Mouse (Mus musculus): Measurements from ENCODE around the gene Serpina3f.
"Not testable (repeated sequence)": the region's sequence is repeated elsewhere in the genome, so short reads cannot be mapped to it uniquely, and the experiment has no call there.

The Serpina3f gene

DNA sequence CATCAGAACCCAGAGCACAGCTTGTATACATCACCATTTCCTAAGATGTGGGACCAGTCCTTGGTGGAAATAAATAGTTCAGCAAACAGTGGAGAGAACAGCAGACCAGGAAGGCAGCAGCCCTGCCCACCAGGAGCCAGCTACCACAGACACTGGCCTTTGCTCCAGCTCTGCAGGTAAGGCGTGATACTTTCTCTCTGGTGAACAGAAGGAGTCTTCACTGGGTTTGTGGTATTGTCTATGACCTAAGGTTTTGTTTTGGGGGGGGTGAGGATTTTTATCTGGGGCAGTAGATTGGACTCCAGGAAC, at the start of gene Serpina3f:
Gene Serpina3f, plus strand, starts transcription at position 100 of the 309 bp plus-strand sequence.
- DNase-seq (ENCODE audit: low spot score in 2 of 2) = no peak

DNA sequence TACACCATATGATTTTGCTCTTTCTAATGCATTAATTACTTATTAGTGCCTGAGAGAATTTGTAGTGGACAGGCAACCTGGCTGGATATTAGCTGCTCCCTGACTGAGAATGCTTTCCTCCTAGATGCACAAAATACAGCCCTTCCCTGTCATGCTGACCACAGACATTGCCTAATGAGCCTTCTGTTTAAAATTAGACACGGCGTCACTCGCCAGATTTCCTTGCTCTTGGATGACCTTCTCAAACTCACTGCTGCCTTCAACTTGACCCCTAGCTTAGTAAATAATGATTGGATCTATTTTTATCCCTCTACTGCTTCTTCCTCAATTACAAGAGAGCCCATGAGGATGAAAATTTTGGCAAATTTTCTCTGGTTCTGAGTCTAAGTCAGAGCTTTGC, 39.6 kb upstream of the Serpina3f start:
- DNase-seq (ENCODE audit: low spot score in 2 of 2) = no peak

DNA sequence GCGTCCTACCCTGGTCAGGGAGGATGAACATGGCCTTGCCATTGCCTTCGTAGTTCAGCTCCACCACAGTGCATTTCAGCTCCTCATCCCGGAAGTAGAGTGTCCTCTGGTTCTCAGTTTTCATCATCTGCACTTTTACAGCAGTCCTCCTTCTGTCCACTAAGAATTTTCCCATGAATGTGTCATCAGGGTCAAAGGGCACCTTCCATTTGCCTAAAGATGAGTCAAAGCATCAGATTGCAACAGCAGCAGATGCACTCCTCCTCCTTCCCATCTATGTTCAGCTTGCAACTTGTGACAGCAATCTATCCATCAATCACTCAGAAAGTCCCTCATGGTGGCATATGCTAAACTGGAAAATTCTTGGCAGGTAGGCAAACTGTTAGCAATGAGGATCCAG, 38.7 kb upstream of the Serpina3f start:
- DNase-seq (ENCODE audit: low spot score in 2 of 2) = no peak

DNA sequence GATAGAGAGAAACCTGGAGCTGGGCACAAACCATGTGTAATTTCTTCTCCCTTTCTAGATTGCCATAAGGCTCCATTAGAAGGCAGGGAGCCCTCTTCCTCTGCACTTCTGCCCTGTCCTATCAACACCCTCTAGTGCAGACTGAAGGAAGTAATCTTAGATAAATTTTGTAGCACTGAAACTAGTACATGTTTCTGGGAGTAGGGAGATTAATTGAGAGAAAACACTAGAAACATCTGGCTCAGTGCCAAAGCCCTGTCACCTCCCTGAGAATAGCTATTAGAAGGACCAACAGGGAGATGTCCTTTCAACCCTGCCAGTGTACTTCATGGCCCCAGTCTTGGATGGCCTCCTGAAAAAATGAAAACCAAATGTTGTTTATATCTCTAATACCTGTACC, 35.8 kb upstream of the Serpina3f start:
- no peak for DNase-seq (ENCODE audit: low spot score in 2 of 2)

DNA sequence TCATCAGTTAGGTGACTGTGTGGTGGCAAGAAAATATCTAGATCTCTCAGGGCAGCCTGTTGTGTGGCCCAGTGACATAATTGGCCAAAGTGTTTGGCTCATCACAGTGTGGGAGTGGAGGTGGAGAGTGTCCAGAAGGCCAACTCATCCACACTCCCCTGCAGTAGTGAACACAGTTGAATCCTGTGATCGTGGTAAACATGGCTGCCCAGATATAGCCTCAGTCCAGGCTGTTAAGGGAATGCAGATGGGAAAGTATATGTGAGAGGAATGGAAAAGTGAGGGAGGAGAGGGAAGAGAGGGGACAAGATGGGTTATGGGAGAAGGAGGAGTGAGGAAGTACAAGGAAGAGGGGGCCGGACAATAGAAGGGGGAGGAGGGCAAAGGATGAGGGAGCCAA, 35.4 kb upstream of the Serpina3f start:
- DNase-seq (ENCODE audit: low spot score in 2 of 2) = no peak

DNA sequence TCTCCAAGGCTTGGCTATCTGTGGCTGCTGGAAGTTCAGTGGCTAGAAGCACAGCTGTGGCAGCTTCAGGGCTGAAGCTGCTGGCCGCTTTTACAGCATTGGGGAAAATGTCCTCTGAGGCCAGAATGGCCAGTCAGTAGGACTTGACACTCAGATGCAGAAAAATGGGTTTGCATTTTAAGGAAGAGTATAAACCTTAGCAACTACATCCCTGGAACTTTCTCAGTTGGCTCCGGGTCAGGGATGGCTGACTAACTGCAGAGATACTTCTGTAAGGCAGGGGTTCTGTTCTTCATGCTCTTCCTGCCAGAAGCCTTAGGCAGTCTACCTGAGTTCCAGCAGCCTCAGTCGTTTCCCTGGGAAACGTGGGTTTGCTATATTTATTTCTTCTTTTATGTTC, 29.3 kb upstream of the Serpina3f start:
- no peak for DNase-seq (ENCODE audit: low spot score in 2 of 2)

DNA sequence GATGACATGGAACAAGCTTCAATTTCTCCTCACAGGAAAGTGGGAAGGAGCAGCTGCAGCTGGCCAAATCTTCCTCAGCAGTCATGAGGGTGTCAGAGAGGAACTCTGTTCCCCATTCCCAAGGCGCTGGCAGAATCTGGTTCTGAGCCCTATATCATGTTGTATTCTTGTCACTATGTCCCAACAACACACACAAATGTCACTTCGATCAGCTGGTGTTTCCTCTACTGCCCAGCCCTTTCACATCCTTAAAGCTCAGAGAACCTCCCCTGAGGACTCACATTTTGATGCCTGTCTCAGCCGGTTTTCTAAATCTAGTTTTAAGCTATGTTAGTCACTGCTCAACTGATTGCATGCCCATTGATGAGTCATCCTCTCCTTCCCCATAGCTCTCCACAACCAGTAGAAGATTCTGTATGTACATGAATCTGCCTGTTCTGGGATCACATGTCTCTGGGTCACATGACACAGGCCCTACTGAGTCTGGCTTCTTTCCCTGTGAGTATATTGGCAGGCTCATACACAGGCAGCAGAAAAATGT, 28.2 kb upstream of the Serpina3f start:
- no peak for DNase-seq (ENCODE audit: low spot score in 2 of 2)

DNA sequence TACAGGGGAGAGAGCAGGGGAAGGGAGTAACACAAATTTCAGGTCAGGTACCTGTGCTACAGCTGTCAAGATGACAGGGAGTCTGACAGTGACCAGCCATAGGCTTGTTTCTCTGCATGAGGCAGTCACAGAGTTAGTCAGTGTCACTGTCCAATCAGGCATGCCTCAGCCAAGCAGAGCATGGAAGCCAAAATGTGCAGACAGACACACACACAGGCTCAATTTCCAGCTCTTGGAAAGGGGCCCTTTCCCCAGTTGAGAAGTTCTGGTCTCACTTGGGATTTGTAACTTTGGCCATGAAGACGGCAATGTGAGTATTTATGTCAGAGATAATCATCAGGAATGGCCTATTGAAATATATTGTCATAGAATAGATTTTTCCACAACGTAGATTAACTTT, 25.1 kb upstream of the Serpina3f start:
- no peak for DNase-seq (ENCODE audit: low spot score in 2 of 2)

DNA sequence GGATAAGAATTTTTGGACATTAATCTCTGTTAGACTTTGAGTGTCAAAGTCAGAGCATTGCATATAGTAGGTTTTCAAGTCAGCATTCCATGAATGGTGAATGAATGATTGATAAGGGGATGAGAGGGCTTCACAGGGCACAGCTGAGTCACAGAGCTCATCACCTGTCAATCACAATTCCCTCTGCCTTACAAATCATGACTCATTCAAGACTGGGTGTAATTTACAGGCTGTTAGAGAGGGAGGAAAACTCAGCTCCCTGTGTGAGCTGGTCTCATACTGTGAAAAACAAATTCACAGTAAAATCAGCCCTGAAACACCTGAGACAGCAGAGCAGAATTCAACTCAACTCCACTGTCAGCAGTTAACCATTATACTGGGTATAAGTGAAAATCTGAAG, 23.5 kb upstream of the Serpina3f start:
- no peak for DNase-seq (ENCODE audit: low spot score in 2 of 2)

DNA sequence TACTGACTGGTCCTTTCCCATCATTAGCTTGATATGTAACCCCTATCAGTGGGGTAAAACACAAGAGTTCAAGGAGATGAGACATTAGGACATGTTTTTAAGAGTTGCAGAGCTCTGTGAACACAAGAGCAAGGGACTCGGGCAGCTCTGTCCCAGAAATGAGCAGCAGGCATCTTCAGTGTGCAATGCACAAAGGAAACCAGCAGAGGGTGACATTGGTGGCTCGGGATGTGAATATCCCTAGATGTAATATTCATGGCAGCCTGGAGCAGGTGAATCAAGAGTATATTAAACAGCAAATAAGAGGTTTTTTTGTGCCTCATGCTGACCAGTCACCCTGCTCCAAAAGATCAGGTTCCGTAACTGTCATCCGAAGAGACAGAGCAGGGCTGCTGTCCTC, 5.2 kb upstream of the Serpina3f start:
- DNase-seq (ENCODE audit: low spot score in 2 of 2) = no peak

DNA sequence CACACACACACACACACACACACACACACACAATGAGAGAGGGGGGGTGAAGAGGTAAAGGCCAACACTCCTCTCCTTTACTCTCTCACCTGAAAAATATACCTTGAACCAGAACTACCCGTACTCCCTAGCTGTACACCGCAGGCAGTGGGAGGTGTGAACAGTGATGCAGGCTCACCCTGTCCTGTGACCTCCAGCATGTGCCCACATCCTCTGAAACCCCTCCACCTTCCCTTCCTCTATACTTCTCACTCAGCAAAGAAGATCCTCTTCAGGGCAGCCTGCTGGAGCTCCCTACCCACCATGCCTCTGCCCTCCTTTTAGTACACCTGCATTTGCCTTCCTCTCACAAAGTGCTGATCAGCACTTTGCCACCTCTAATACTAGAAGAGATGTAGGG, 4.5 kb upstream of the Serpina3f start:
- DNase-seq (ENCODE audit: low spot score in 2 of 2) = no peak

DNA sequence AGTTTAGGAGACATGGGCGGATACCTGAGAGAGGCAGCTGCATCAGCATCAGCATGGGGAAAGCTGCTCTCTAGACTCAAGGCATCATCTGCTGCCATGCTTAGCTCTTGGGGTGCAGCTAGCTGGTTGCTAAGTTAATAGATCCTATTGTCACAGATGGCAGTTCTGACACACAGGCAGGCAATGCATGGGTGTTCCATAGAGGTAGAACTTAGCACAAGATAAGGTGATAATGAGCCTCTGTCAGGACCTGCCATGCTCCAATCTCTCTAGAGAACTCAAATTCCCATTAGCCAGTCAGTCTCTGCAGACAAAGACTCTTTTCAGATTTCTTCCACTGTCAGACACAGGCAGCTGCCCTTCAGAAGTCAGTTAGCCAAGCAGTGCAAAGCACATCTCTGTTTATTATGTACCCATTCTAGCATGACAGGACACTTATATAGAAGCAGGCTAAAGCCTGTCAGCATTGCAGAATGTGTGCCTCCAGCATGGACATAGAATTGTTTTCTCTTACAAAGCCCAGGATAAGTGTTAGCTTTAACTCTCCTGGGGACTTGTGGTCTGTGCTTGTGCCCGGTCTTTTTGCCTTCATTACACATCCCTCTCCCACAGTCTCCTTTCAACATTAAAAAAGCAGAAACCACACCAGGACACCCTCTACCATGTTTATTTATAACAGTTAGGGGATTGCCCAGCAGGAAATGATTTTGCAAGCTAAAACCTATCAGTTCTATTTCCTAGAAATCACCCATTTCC, 477 bp upstream of the Serpina3f start:
- DNase-seq (ENCODE audit: low spot score in 2 of 2) = no peak

DNA sequence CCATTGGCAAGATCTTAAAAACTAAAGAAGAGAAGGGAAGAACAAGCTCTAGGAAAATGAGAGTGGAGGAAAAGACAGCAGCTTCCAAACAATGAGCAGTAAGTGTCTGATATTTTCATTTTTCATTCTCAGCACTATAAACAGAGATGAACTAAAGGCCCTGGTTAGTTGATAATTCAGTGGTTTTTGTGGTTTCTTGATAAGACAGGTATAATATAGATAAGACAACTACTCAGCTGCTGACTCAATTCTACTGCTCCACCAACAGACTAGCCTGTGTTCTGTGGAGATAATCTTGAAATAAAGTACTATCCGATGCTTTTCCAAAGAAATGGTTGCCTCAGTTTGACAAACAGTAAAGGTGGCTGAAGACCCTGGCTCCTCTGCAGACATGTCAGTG, 905 bp downstream of the Serpina3f start:
- no peak for DNase-seq (ENCODE audit: low spot score in 2 of 2)

DNA sequence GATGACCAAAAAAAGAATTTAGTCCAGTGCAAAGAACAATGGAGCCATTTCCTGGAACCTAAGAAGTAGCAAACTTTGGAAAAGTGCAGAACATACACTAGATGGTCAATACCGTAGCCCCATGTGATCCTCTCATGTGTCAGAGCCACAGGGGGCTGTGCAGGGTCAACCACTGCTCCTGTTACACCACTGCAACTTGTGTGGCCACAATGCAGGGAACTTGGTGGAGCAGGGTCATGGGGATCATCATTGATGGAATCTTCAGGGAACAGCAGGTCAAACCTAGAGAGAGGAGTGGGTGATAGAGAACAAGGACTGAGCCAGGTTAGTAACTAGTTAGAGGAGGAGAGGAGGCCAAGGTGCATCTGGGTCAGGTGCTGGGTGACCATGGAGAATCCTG, 7.3 kb downstream of the Serpina3f start:
- DNase-seq (ENCODE audit: low spot score in 2 of 2) = no peak

DNA sequence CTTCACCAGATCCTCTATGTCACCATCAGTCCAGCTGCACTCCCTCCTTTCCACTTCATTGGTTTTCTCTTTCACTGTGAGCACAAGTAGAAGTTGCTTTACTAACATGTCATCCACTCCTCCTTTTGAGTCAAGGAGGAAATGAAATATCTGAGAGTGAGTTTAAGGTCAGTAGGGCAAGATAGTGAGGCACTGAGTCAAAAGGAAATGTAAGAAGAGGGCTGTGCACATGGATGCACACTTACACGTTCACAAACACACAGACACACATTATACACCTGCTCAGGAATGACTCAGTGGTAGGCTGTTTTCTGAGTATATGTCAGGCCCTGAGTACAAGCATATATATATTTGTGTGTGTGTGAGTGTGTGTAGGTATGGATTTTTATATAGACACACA, 9.3 kb downstream of the Serpina3f start:
- no peak for DNase-seq (ENCODE audit: low spot score in 2 of 2)

DNA sequence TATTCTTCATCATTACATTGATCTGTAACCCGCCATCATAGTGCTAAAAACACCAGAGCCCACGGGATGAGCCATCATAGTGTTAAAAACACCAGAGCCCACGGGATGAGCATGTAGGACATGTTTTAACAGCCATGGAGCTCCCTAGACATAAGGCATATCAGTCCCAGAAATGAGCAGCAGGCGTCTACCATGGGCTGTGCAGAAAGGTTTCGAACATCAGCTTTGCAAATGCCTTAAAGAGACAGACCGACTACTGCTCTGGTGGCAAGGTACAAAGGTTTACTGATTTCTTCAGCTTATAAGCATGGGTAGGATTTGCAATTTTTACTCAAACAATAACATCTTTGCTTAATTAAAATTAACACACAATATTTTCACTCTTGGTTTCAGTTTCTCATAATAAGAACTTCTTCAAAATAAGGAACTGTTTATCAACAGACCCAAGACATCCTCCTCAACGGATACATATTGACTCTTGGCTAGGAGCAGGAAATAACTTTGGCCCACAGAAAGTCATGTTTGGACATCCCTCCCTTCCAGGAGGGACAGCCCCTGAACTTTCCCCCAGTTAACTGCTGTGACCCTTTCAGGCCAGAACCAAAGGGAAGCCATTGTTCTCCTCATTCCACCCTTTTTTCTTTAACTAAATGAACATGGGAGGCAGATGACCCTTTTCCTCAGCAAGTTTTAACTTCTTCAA, 10.4 kb downstream of the Serpina3f start:
- no peak for DNase-seq (ENCODE audit: low spot score in 2 of 2)

DNA sequence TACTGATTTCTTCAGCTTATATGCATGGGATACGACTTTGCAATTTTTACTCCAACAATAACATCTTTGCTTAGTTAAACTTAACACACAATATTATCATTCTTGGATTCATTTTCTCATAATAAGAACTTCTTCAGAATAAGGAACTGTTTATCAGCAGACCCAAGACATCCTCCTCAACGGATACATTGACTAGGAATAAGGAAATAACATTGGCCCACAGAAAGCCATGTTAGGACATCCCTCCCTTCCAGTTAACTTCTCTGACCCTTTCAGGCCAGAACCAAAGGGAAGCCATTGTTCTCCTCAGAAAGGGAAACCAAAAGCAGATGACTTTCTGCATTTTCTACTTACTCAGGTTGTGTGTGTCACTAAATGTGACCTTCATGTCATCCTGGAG, 16.4 kb downstream of the Serpina3f start:
- no peak for DNase-seq (ENCODE audit: low spot score in 2 of 2)

DNA sequence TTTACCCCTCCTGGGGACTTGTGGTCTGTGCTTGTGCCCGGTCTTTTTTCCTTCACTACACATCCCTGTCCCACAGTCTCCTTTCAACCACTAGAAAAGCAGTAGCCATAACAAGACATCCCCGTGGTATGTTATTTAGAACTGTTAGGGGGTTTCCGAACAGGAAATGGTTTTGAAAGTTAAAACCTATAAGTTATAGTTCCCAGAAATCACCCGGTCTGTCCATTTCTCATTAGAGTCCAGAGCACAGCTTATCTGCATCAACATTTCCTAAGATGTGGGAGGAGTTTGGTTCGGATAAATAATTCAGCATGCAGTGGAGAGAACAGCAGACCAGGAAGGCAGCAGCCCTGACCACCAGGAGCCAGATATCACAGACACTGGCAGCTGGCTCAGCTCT, 21.6 kb downstream of the Serpina3f start, which contains the start of gene Serpina3g:
Gene Serpina3g, plus strand, starts transcription at position 331 of the 400 bp plus-strand sequence.
- no peak for DNase-seq (ENCODE audit: low spot score in 2 of 2)

DNA sequence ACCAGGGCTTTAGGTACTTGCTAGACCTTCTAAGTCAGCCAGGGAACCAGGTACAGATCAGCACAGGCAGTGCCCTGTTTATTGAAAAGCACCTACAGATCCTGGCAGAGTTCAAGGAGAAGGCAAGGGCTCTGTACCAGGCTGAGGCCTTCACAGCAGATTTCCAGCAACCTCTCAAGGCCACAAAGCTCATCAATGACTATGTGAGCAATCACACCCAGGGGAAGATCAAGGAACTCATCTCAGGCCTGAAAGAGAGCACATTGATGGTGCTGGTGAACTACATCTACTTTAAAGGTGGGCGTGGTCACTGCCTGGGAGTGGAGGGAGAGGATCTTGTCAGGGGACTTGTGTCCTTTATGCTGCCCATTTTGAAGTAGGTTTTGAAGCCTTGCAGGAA, 23.7 kb downstream of the Serpina3f start:
- DNase-seq (ENCODE audit: low spot score in 2 of 2) = not testable (repeated sequence)

DNA sequence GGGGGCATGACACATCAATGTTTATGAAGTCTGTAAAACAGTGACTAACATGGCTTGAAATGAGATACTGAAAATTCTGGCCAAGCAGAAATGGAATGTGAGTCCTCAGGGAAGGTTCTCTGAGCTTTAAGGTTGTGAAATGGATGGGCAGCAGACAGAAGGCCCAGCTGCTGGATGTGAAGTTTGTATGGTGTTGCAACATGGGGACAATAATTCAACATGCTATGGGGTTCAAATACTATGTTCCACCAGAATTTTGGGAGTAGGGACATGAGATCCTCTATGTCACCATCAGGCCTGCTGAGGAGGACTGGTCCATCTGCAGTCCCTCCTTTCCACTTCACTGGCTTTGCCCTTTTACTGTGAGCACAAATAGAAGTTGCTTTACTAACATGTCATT, 29.0 kb downstream of the Serpina3f start:
- DNase-seq (ENCODE audit: low spot score in 2 of 2) = no peak

DNA sequence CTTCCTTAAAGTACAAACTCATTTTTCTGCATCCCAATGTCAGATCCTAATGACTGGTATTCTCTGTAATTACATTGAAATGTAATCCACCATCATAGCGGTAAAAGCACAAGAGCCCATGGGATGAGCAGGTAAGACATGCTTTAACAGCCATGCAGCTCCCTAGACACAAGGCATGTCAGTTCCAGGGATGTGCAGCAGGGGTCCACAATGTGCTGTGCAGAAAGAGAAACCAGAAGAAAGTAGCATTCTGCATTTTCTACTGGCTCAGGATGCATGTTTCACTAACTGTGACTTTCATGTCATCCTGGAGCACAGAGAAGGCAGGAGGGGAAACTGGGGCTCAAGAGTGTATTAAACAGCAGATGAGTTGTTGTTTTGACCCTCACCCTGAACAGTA, 30.7 kb downstream of the Serpina3f start:
- DNase-seq (ENCODE audit: low spot score in 2 of 2) = no peak

DNA sequence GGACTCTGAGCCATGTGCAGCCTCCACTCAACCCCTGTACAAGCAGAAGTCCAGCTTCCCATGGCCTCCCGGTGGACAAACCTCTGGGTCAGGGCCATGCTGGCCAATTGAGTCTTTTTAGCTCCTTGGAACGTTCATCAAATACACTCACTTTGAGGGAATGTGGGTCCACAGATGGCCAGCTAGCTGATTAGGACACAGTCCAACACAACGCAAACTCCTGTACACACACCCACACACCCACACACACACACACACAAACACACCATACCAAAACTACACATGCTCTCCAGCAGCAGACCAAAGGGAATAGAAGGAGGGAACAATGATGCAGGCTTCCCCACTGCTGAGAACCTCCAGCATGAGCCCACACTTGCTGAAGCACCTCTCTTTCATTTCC, 31.3 kb downstream of the Serpina3f start:
- no peak for DNase-seq (ENCODE audit: low spot score in 2 of 2)

DNA sequence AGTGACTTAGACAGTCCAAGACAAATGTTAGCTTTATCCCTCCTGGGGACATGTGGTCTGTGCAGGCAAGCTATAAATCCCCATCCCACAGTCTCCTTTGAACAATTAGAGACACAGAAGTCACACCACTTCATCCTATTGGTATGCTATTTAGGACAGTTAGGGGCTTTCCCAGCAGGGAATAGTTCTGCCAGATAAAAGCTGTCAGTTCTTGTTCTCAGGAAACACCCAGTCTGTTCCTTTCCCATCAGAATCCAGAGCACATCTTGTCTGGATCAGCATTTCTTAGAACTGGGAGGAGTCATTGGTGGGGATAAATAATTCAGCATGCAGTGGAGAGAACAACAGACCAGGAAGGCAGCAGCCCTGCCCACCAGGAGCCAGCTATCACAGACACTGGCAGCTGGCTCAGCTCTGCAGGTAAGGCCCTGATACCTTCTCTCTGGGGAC, 33.2 kb downstream of the Serpina3f start:
- DNase-seq (ENCODE audit: low spot score in 2 of 2) = no peak

All from thymus, postnatal 10 days (tissue).